Mouse (Mus musculus): ENCODE measurements around the gene Tacc2. TPM values are rescaled to one million over a fixed set of nuclear protein-coding genes. Genes with fewer than 3 reads are reported as not detected.
A peak's percentile ranks its signal among the peaks of the same experiment; 100 is the strongest.
"Not testable (repeated sequence)": the region's sequence is repeated elsewhere in the genome, so short reads cannot be mapped to it uniquely, and the experiment has no call there.

Tacc2 gene
- polyA plus RNA-seq, 1 experiment from 2014 or later, result 43.2 TPM

DNA sequence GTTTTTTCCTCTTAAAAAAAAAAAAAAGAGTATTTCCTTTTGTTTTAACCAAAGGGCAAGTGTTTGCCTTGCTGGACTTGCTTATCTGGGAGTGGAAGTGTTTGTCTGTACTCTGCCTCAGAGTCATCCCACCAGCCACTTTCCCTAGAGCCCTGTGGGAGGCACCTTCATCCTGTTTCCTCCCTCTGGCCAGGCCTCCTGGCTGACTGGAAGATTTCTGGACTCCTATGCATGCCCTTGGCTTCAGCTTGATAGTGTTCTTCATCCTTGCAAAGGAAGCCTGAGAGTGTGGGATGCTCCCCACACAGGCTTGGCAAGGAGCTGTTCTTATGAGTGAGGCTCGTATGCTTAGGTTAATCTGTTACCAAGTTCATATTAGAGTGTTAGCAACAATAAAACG lies 77.3 kb downstream of the Tacc2 start:
- peaks cover 88% of the 10 kb centered on the region for H3K4me1 ChIP-seq (replicated peaks)
- ATAC-seq (replicated peaks; ENCODE audit: insufficient number of reproducible peaks, insufficient read depth, low FRiP score, low read depth), result peak; percentile 61

DNA sequence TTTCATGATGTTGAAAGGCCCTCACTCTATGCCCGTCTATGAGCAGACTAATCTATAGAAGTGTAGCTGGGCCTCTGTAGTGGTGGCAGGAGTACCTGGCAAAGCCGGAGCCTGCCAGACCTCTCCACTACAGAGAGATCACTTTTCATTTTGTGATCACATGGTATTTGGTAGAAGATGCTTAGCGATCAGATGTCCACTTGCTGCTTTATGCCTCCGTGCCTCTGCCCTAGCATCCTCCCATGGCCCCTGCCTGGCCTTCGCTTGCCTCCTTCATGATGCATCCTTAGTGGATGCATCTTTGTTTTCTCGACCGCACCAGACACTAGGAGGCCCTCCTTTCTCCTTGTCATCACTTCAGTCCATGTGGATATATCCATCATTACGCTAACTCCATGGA lies 79.7 kb downstream of the Tacc2 start:
- H3K4me1 ChIP-seq (replicated peaks), result peaks cover 83% of the 10 kb centered on the region
- 0 out of 2 replicates have a peak overlapping the region, but pooled peaks have one; percentile 10 for H3K9ac ChIP-seq
- peak overlapping the region; percentile 66 for H3K27ac ChIP-seq
- H3K4me3 ChIP-seq, result no peak overlapping the region
- H3K27me3 ChIP-seq, result no peaks in the 10 kb centered on the region
- WGBS, result 76% methylated on average over 8 of the region's 8 CpGs
- H3K4me2 ChIP-seq, result no peak overlapping the region
- H3K36me3 ChIP-seq, result 0 out of 2 replicates have a peak, but pooled peaks cover 4% of the 10 kb centered on the region
- ATAC-seq (replicated peaks; ENCODE audit: insufficient number of reproducible peaks, insufficient read depth, low FRiP score, low read depth), result no peak
- H3K9me3 ChIP-seq (replicated peaks), result no peaks in the 10 kb centered on the region

More for the DNA sequence above, 77.3 kb downstream of the Tacc2 start:
- Histone ChIP-seq H3K9ac (no peak overlapping the region), H3K36me3 (0 out of 2 replicates have a peak, but pooled peaks cover 4% of the 10 kb centered on the region), H3K4me2 (no peak overlapping the region), H3K27ac (peak overlapping the region; percentile 84), H3K9me3 (replicated peaks) (no peaks in the 10 kb centered on the region), H3K27me3 (no peaks in the 10 kb centered on the region), H3K4me3 (no peak overlapping the region)
- WGBS, result 18% methylated on average over 2 of the region's 2 CpGs

DNA sequence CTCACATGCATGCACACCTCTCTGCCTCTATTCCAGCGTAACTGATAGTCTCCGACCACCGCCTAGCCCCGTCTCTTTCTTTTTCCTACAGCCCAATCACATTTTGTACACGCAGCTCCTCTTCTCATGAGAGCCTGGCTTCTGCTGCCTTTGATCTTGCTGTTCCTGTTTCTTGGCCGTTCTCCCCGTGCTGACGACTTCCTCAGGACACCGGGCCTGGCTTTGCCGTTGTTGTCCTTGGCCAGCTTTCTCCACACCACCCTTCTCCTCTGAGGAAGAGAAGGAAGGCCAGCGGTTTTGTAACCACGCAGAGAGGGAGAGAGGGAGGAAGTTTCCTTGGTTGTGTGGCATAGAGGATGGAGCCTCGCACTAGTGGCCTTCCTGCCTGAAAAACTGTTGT lies 80.5 kb downstream of the Tacc2 start:
- H3K36me3 ChIP-seq, result 0 out of 2 replicates have a peak, but pooled peaks cover 4% of the 10 kb centered on the region
- 30% methylated on average over 13 of the region's 13 CpGs for WGBS
- peak; percentile 8; the same call in 1 of the 2 replicates for ATAC-seq (replicated peaks; ENCODE audit: insufficient number of reproducible peaks, insufficient read depth, low FRiP score, low read depth)
- no peak overlapping the region for H3K4me3 ChIP-seq
- peaks cover 83% of the 10 kb centered on the region for H3K4me1 ChIP-seq (replicated peaks)
- H3K27ac ChIP-seq, result peak overlapping the region; percentile 35
- H3K9ac ChIP-seq, result no peak overlapping the region
- H3K27me3 ChIP-seq, result no peaks in the 10 kb centered on the region
- H3K9me3 ChIP-seq (replicated peaks), result no peaks in the 10 kb centered on the region
- H3K4me2 ChIP-seq, result 0 out of 2 replicates have a peak overlapping the region, but pooled peaks have one; percentile 21

DNA sequence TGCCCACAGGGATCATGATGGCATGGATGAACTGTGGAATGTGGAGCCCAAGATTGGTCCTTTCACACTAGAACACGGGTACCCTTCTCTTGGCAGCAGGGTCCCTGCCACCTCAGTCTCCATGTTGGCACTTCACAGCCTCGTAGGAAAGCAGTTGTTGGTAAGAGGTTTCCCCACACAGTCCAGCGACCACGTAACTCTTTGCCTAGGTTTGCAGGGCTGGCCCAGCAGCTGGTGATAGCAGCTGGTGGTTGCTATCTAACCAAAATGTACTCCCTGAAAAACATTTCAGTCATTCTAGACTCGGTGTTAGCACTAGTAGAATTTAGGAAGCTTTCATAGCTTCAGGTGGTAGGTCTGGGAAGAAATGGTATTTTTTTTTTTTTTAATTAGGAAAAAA lies 81.9 kb downstream of the Tacc2 start:
- Histone ChIP-seq H3K4me2 (no peak overlapping the region), H3K4me1 (replicated peaks) (peaks cover 74% of the 10 kb centered on the region), H3K4me3 (no peak overlapping the region), H3K27ac (no peak overlapping the region), H3K36me3 (peaks cover 16% of the 10 kb centered on the region), H3K9ac (no peak overlapping the region), H3K9me3 (replicated peaks) (no peaks in the 10 kb centered on the region), H3K27me3 (no peaks in the 10 kb centered on the region)
- WGBS, result 82% methylated on average over 5 of the region's 5 CpGs
- no peak for ATAC-seq (replicated peaks; ENCODE audit: insufficient number of reproducible peaks, insufficient read depth, low FRiP score, low read depth)

DNA sequence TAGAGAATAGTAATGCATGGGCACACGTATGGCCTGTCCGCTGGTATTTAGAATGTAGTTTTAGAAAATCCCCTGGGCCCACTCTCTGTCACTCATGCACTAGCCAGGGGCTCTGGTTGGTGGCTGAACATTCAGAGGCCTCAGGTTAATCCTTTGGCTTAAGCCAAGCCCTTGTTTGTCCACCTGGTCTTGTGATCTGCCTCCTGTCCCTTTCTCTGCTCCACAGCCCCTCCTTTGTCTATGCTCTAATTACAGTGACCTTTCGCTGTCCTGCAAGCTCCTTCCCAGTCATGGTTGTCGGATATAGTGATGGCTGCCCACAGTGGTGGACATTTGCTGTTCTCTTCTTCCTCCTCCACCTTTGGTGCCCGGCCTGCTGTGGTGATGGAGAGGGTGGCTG lies 85.0 kb downstream of the Tacc2 start:
- Histone ChIP-seq H3K27ac (peak overlapping the region; percentile 59), H3K36me3 (peaks cover 35% of the 10 kb centered on the region), H3K4me3 (no peak overlapping the region), H3K9ac (no peak overlapping the region), H3K9me3 (replicated peaks) (no peaks in the 10 kb centered on the region), H3K4me2 (no peak overlapping the region), H3K4me1 (replicated peaks) (peaks cover 49% of the 10 kb centered on the region), H3K27me3 (no peaks in the 10 kb centered on the region)
- ATAC-seq (replicated peaks; ENCODE audit: insufficient number of reproducible peaks, insufficient read depth, low FRiP score, low read depth), result no peak
- WGBS, result 77% methylated on average over 5 of the region's 5 CpGs

DNA sequence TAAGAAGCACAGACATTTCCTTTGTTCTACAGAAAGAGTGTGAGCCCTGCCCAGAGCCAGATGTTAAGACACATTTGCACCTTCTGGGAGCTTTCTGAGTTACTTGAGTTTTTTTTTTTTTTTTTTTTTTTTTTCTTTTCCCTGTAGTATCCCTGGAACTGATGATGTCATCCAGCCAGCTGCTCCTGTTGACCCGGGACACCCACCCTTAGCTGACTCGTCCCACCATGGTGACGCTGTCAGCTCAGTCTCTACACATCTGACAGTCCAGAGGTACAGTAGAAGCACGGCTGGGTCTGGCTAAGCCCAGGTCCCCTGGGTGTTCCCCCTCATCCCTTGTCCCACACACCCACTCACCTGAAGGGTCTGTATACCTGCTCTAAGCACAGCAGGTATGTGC lies 85.6 kb downstream of the Tacc2 start:
- 57% methylated on average over 4 of the region's 4 CpGs for WGBS
- Histone ChIP-seq H3K4me3 (no peak overlapping the region), H3K4me2 (no peak overlapping the region), H3K36me3 (peaks cover 35% of the 10 kb centered on the region), H3K27ac (no peak overlapping the region), H3K27me3 (no peaks in the 10 kb centered on the region), H3K9ac (no peak overlapping the region), H3K4me1 (replicated peaks) (peaks cover 47% of the 10 kb centered on the region), H3K9me3 (replicated peaks) (no peaks in the 10 kb centered on the region)
- ATAC-seq (replicated peaks; ENCODE audit: insufficient number of reproducible peaks, insufficient read depth, low FRiP score, low read depth), result no peak

DNA sequence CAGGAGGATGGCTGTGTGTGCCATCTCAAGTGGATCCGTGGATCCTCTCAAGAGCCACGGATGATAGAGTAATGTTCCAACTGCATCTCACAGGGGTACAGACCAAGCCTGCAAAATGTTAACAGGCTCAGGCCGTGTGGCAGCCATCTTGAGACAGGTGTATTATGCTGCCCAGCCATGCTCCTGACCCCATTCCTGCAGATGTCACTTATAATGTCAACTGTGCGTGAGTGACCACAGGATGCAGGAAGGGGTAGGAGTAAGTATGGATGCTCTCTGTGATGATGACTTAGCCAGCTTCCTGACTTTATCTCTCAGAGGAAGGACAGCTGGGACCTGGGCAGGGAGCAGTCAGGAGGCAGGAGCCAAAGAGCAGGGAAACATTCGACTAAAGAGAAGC lies 86.8 kb downstream of the Tacc2 start:
- ATAC-seq (replicated peaks; ENCODE audit: insufficient number of reproducible peaks, insufficient read depth, low FRiP score, low read depth), result no peak
- Histone ChIP-seq H3K9me3 (replicated peaks) (no peaks in the 10 kb centered on the region), H3K27ac (no peak overlapping the region), H3K36me3 (peaks cover 31% of the 10 kb centered on the region), H3K4me1 (replicated peaks) (peaks cover 51% of the 10 kb centered on the region), H3K4me3 (no peak overlapping the region), H3K27me3 (no peaks in the 10 kb centered on the region), H3K9ac (no peak overlapping the region), H3K4me2 (no peak overlapping the region)
- 92% methylated on average over 5 of the region's 5 CpGs for WGBS

DNA sequence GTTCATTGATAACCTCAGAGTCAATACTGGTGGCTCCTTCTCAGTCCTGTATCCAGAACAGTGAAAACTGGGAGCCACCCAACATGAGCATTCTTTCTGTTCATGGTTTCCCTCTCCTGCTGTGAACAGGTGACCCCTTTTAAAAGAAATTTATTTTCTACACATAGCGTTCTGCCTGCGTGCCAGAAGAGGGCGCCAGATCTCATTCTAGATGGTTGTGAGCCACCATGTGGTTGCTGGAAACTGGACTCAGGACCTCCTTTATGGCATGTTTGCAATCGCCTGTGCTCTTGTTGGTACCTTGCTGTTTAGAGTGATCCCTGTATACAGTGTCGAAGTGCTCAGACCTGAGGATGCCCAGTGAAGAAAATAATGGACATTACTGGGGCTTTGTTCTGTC lies 87.4 kb downstream of the Tacc2 start:
- peaks cover 31% of the 10 kb centered on the region for H3K36me3 ChIP-seq
- H3K4me2 ChIP-seq, result no peak overlapping the region
- H3K27me3 ChIP-seq, result no peaks in the 10 kb centered on the region
- H3K4me1 ChIP-seq (replicated peaks), result peaks cover 54% of the 10 kb centered on the region
- no peak overlapping the region for H3K27ac ChIP-seq
- no peak for ATAC-seq (replicated peaks; ENCODE audit: insufficient number of reproducible peaks, insufficient read depth, low FRiP score, low read depth)
- 90% methylated on average over 5 of the region's 5 CpGs for WGBS
- H3K9me3 ChIP-seq (replicated peaks), result no peaks in the 10 kb centered on the region
- no peak overlapping the region for H3K4me3 ChIP-seq
- H3K9ac ChIP-seq, result no peak overlapping the region

DNA sequence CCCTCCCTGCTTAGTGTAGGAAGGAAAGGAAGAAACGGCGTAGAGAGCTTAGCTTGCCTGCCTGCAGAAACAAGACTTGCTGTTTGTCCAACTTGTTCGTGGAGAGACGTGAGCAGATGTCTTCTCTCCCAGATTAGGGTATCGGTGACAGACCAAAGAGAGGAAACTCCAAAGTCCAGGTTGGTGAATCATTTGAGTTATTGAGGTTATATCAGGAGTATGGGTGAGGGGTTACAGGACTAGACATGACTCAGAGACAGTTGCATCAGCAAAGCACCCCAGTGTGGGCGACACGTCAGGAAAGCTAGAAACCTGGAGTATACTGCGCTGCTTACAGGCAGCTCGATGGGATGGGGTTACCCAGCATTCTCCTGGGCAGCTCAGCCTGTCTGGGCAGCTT lies 88.1 kb downstream of the Tacc2 start:
- H3K4me1 ChIP-seq (replicated peaks), result peaks cover 54% of the 10 kb centered on the region
- H3K9me3 ChIP-seq (replicated peaks), result no peaks in the 10 kb centered on the region
- no peak overlapping the region for H3K9ac ChIP-seq
- H3K36me3 ChIP-seq, result peaks cover 31% of the 10 kb centered on the region
- H3K27ac ChIP-seq, result no peak overlapping the region
- no peak for ATAC-seq (replicated peaks; ENCODE audit: insufficient number of reproducible peaks, insufficient read depth, low FRiP score, low read depth)
- 91% methylated on average over 9 of the region's 9 CpGs for WGBS
- no peaks in the 10 kb centered on the region for H3K27me3 ChIP-seq
- H3K4me2 ChIP-seq, result no peak overlapping the region
- H3K4me3 ChIP-seq, result no peak overlapping the region

DNA sequence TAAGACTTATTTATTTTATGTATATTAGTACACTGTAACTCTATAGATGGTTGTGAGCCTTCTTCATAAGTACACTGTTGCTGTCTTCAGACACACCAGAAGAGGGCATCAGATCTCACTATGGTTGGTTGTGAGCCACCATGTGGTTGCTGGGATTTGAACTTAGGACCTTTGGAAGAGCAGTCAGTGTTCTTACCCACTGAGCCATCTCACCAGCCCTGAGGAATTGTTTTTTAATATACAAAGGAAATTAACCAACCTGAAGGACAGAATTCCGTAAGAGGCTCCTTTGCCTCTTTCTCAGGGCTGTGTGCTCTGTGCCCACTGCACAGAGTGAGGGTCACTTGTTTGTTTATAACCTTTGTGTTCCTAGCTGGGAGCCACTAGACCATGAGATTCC lies 90.8 kb downstream of the Tacc2 start:
- not testable (repeated sequence) for H3K9ac ChIP-seq; H3K27me3 ChIP-seq; H3K9me3 ChIP-seq (replicated peaks); H3K4me2 ChIP-seq; H3K4me3 ChIP-seq; ATAC-seq (replicated peaks; ENCODE audit: insufficient number of reproducible peaks, insufficient read depth, low FRiP score, low read depth)
- 83% methylated on average over 1 of the region's 1 CpGs for WGBS
- peaks cover 61% of the 10 kb centered on the region for H3K4me1 ChIP-seq (replicated peaks)
- peaks cover 30% of the 10 kb centered on the region for H3K36me3 ChIP-seq
- peak overlapping the region; percentile 97 for H3K27ac ChIP-seq

DNA sequence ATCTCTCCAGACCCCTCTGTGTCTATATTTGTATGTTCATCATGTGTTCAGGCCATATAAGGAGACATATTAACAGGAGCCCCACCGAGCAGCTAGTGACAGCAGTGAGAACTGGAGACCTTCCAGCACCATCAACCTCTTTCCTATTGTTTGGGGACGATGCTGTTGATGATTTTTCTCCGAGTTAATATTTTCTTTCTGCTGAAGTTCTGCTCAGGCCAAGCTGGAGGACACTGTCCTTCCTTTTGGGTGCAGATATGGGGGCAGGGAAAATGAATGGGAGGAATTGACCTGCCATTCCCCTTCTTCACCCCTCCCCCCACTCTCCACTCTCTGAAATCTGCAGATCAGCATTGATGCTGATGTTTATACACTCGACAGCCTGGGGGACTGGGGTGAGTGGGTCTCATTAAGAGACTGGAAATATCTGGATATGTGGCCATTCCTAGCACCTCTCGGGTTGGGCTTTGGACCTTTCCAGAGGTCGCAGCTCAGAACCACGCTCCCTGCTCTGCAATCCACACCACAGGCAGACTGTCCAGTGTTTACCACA lies 91.6 kb downstream of the Tacc2 start:
- H3K4me1 ChIP-seq (replicated peaks), result peaks cover 66% of the 10 kb centered on the region

DNA sequence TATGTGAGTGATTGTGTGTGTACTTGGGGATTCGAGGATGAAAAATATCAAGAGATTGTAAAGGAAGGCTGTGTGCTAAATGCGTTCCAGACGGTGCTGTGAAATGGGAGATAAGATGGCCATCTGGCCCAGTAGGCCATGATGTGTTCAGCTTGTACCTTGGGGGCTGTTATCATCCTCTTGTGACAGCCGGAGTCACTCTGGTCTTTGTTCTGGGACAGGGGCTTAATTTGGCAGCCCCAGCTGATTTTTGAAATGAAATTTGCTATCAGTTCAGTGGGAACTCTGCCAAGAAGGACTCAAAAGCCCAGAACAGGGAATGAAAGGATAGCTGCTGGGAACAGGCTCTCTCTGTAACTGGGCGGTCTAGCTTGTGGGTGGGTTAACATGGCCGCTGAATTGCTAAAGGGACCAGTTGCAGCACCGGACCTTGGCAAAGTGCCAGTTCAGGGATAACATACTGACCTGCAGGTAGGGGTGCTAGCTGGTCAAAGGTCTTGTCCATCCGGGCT lies 92.2 kb downstream of the Tacc2 start:
- Histone ChIP-seq H3K4me3 (no peak overlapping the region), H3K4me1 (replicated peaks) (peaks cover 73% of the 10 kb centered on the region), H3K36me3 (peaks cover 15% of the 10 kb centered on the region), H3K9ac (no peak overlapping the region), H3K27me3 (no peaks in the 10 kb centered on the region), H3K4me2 (peak overlapping the region; percentile 33), H3K9me3 (replicated peaks) (no peaks in the 10 kb centered on the region), H3K27ac (peak overlapping the region; percentile 97)
- ATAC-seq (replicated peaks; ENCODE audit: insufficient number of reproducible peaks, insufficient read depth, low FRiP score, low read depth), result peak; percentile 68
- WGBS, result 12% methylated on average over 8 of the region's 8 CpGs

More for the DNA sequence above, 91.6 kb downstream of the Tacc2 start:
- H3K27me3 ChIP-seq, result no peaks in the 10 kb centered on the region
- WGBS, result 20% methylated on average over 7 of the region's 7 CpGs
- peak overlapping the region; percentile 33 for H3K4me2 ChIP-seq
- H3K27ac ChIP-seq, result peak overlapping the region; percentile 97
- no peak overlapping the region for H3K4me3 ChIP-seq
- H3K9me3 ChIP-seq (replicated peaks), result no peaks in the 10 kb centered on the region
- peak; percentile 58 for ATAC-seq (replicated peaks; ENCODE audit: insufficient number of reproducible peaks, insufficient read depth, low FRiP score, low read depth)
- peaks cover 22% of the 10 kb centered on the region for H3K36me3 ChIP-seq
- H3K9ac ChIP-seq, result no peak overlapping the region
